Mouse (Mus musculus): ENCODE data around the gene Stx16.

The Stx16 gene

DNA sequence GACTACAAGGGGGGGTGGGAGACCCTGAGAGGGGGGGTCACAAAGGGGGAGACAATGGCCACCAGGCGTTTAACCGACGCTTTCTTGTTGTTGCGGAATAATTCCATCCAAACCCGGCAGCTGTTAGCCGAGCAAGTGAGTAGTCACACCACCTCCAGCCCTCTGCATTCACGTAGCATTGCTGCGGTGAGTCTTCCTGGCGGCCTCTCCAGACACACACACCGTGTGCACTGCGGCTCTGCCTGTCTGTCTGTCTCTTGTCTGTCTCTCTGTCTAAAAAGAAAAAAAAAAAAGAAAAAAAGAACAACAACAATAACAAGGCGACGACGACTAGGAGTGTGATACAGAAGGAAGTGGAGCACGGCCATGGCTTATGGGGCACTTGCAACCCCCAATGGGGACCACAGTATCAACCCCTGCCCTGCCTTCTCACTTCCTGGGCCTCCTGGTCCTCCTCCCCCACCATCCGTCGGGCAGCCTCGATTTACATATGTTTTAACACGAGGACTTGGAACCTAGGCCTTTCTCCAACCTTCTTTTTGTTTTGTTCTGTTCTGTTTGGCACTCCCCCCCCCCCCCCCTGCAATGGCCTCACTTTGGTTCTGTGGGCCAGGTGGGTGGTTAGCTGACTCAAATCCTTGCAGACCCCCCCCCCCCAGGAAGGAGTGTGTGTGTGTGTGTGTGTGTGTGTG, 1.0 kb downstream of the Stx16 start:
- DNase-seq, result peak; percentile 16

GRCm38 (mm10) chr2:174077776-174078338, 1.7 kb downstream of the Stx16 start:
- DNase-seq, result no peak

GRCm38 (mm10) chr2:174081833-174082232, 5.7 kb downstream of the Stx16 start:
- no peak for DNase-seq

DNA sequence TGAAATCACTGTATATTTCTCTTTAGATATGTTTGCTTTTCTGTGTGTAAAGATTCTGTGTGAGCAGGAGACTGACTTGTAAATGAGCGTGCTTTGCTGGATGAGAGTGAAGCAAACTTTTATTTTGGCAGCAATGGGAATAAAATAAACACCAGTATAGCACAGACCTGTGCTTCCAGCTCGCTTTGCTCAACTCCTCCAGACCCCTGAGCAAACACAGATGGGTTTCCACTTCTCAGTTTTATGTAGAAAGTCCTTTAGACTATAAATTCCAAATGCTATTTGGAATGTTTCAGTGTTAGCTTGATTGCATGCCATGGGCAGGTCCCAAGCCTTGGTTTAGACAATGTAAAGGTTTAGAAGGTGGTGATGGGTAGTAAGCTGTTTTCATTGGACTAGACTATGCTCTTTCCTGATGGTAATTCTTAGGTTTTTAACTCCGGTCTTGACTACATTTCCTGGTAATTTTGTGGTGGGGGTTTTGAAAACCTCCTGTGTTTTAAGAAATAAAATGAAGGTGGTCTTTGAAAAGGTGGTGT, 6.3 kb downstream of the Stx16 start:
- no peak for DNase-seq

GRCm38 (mm10) chr2:174095086-174095485, 19.0 kb downstream of the Stx16 start:
- DNase-seq, result no peak

DNA sequence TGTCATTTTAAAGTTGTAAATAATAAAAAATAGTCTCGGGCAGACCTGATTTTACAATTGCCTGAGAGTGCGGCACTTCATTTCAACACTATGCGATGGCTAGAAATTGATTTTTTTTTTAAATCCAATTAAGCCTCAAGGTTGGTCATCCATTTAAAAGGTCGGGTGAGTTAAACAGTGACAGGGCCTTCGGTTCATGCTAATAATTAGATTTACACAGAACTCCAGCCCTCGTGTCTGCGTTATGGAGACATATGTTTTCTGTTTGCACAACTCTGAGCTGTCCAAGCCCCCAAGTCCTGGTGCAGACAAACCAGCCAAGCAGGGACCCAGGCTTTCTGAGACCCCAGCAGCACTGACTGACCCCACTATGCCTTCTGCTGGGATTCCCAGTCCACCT, 26.3 kb downstream of the Stx16 start:
- DNase-seq, result no peak

GRCm38 (mm10) chr2:174103527-174103926, 27.4 kb downstream of the Stx16 start:
- no peak for DNase-seq

GRCm38 (mm10) chr2:174107375-174107774, 31.3 kb downstream of the Stx16 start:
- no peak for DNase-seq

DNA sequence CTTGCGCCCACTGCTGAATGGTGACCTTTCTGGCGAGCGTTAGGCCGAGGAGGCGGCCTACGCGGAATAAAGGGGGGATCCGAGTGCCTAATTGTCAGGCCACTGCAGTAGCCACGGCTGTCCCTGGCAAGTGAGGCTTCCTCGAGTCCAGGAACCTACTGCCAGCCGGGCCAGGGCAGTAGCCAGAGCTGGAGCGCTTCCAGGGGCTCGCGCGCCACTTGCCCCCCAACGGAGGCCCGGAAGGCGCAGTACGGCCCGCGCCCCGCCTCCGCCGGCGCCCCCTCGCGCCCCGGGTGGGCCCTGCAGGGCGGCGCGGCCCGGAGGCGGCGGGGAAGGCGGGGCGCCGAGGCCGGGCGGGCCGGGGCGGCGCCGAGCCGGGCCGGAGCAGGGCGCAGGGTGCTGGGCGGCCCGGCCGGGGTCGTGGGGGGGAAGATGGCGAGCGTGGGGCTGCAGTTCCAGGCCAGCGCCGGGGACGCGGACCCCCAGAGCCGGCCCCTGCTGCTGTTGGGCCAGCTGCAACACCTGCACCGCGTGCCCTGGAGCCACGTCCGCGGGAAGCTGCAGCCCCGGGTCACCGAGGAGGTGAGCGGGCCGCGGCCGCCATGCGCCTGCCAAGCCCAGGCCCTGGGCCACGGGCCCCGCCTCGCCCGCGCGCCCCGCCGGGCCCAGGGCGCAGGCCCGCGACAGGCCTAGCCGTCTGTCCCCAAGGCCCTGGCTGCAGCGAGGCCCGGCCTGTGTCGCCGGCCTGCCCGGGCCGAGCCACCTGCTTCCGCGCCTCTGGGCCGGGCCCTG, 34.1 kb downstream of the Stx16 start, which contains the start of gene Npepl1:
Gene Npepl1 (plus strand): TSS at position 359 of the 792 bp plus-strand sequence.
- peak; percentile 70 for DNase-seq

- DNase-seq, result peak; percentile 48
These were observed 34.9 kb downstream of the Stx16 start for GRCm38 (mm10) chr2:174110783-174111549.

DNA sequence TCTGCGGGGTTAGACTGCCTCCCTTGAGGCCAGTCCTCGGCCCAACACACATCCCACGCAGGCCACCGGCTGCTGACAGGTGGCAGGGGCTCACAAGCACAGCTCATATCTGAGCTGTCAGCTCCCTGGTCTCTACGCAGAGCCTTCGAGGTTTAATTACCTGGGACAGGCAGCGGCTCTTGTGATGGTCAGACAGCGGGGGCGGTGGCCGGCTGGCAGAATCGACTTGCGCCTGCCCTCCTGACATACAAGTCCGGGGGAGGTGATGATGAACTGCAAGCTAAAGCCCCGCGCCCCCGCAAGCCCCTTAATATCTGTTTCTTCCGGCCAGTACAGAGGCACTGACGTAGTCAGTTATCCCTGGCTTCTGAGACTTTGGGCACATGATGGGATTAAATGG, 36.8 kb downstream of the Stx16 start:
- no peak for DNase-seq

GRCm38 (mm10) chr2:174114148-174114864, 38.2 kb downstream of the Stx16 start:
- DNase-seq, result no peak

DNA sequence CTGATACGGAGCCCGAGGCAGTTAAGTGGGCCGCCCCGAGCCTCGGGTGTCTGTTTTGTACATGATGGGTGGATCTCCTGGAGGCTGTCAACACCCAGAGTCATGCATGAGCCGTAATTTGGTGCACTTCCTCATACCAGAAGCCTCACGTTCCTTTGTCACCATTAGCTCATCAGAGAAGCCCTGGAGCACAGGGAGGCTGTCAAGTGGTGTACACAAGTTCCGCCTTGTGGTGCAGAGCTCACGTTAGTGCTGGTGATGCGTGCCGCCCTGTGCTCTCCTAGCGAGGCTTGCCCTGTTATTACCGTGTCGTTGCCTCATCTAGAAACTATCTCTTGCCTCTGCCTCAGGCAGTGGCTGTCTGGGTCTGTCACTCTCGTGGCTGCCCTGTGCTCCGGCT, 40.8 kb downstream of the Stx16 start:
- no peak for DNase-seq

GRCm38 (mm10) chr2:174118141-174118540, 42.0 kb downstream of the Stx16 start:
- no peak for DNase-seq

- DNase-seq, result no peak
These were observed 43.2 kb downstream of the Stx16 start for GRCm38 (mm10) chr2:174119259-174119658.

- DNase-seq, result no peak
These were observed 44.5 kb downstream of the Stx16 start for GRCm38 (mm10) chr2:174120631-174121030.

- DNase-seq, result no peak
These were observed 45.4 kb downstream of the Stx16 start for GRCm38 (mm10) chr2:174121411-174121947.

- no peak for DNase-seq
These were observed 46.2 kb downstream of the Stx16 start for GRCm38 (mm10) chr2:174122331-174122730.

GRCm38 (mm10) chr2:174123731-174124130, 47.6 kb downstream of the Stx16 start:
- DNase-seq, result peak; percentile 1

- peak; percentile 1 for DNase-seq
These were observed 50.6 kb downstream of the Stx16 start for GRCm38 (mm10) chr2:174126522-174127375.

- no peak for DNase-seq
These were observed 51.2 kb downstream of the Stx16 start for GRCm38 (mm10) chr2:174127376-174127713.

Measured in kidney, adult 11 months (tissue).